Mouse (Mus musculus) CD4-positive, CD25-positive, alpha-beta regulatory T cell, adult 4 months (primary cell): ENCODE measurements at regions not wholly inside any gene's neighbourhood (a gene's known extent, or its start where the extent isn't known, plus 50 kb on each side); places are given as distances from the start of the nearest gene placed in this dataset.
"Not testable (repeated sequence)": the region's sequence is repeated elsewhere in the genome, so short reads cannot be mapped to it uniquely, and the experiment has no call there.

Experiments
- ATAC-seq: one replicate; pipeline ENCODE4 v1.8.0; 2017

DNA sequence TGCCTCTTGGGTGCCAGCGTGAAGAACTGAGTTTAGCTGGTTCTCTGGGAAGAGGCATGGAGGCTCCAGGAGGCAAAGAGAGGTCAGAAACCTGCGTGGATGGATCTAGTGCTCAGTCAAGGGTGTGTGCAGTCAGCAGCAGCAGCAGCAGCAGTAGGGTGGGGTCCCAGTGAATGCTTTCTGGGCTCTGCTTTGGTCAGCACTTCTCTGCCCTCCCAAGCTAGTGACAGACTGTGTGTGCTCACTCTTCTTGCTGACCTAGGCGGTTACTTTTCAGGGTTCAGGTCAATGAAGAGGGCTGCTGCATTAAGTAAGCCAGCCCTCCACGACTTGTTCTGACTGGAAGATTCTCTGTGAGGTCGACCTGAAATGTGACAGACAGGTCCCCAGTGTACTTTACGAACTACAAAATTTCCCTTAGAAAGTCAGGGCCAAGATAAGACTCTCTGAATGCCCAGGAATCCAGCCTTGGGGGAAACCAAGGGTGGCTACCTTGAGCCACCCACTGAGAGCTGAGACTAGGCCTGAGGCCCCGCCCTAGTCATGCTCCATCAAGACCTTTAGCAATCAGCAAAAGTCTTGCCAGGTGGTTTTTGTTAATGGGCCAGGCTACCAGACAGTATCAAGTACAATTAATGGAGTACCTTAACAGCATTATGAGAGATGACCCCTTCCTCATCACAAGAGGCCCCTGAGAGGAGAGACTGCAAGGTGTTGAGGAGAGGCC, 114.9 kb upstream of the Lemd2 start:
- no peak for ATAC-seq

DNA sequence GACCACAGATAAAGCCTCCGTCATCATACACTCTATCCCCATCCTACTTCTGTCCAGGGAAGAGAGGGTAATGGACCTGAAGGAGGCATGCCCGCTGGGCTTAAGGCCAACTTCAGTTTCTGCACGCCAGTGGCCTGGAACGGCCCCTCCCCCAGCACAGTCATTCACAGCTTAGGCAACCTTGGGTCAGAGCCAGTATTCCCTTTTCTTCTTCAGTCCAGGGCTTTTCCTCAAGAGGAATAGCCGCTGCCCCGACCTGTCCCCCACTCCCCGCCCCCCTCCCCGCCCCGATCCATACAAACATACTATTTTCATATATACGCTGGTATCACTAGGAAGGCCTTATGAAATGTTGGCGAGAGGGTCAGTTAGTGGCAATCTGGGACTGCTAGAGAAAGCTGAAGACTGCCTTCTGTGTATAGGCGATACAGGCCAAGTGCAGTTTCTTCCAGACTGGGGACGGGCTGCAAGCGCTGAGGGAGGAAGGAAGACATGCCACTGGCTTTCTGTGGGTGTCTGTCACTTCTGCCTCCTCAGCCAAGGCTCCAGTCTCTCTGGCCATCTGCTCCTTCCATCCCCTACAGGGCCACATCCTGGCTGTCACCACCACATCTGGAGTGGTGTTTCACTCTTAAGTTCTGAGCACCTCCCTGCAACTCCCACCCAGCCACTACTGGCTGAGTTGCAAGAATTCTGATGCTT, 113.5 kb upstream of the Lemd2 start:
- ATAC-seq, result no peak

GRCm38 (mm10) chr17:27316711-27317575, 112.7 kb upstream of the Lemd2 start:
- no peak for ATAC-seq

GRCm38 (mm10) chr17:27315947-27316628, 111.8 kb upstream of the Lemd2 start:
- no peak for ATAC-seq

DNA sequence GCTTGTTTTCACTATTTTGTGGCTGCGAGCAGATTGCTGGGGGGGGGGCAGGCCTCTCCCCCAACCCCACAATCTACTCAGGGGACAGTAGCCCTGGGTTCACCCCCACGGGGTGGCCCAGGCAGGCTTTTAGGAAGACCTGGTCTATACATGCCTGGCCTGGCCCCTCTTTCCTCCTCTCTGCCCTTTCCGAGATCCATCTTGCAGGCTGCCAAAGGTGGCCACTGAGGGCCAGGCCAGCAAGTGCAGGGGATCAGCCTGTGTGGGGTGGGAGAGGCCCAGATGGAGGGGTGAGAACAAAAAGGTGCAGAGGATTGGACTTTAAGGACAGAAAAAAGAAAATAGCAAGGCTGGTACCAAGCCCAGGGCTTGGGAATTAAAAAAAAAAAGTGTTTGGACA, 111.2 kb upstream of the Lemd2 start:
- ATAC-seq, result no peak

DNA sequence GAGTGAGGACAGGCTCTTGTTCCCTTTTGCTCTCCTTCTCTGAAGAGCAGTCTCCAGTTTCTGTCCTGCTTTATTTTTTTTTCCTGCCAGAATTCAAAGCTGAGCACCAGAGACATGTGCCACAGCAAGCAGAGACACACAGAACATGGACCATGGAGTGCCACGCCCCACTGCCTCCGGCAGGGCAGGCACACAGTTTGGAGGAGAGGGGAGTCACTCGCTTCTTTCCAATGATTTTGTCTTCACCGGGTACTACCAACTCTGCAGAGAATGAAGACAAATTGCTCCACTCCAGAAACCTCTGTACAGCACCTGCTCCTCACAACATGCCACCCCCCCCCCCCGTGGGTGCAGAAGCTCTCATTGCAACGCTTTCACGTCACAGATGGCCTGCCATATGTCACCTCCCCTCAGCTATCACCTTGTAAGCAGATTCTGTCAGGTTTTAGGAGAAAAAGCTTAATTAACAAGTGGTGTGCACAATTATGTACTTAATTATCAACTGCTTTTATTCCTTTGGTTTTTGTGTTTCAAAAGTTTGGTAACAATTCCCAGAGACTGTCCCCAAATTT, 110.6 kb upstream of the Lemd2 start:
- no peak for ATAC-seq

GRCm38 (mm10) chr17:27308933-27309332, 104.7 kb upstream of the Lemd2 start:
- no peak for ATAC-seq

GRCm38 (mm10) chr17:27304842-27305241, 100.6 kb upstream of the Lemd2 start:
- no peak for ATAC-seq

- ATAC-seq, result no peak
Observed at GRCm38 (mm10) chr17:27303633-27304479, 99.6 kb upstream of the Lemd2 start.

DNA sequence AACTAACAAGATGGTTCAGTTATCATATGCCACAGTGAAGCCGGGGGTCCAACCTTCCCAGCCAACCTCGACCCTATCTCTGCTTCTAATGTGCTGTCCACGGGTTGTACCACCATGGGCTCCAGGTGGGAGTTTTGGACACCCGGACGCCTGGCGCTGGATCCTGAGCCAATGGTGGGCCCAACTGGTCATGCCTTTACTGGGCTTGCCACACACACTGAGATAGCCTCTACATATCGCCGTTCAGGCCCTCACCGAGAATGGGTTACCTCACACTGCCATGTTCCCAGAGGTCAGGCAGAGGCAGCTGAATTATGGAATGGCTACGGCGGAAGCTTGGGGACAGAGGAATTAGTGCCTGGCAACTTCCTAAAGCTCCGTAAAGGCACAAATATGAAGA, 98.8 kb upstream of the Lemd2 start:
- ATAC-seq, result no peak

- no peak for ATAC-seq
Observed at GRCm38 (mm10) chr17:27301376-27301775, 97.1 kb upstream of the Lemd2 start.

GRCm38 (mm10) chr17:27299297-27299696, 95.0 kb upstream of the Lemd2 start:
- no peak for ATAC-seq

DNA sequence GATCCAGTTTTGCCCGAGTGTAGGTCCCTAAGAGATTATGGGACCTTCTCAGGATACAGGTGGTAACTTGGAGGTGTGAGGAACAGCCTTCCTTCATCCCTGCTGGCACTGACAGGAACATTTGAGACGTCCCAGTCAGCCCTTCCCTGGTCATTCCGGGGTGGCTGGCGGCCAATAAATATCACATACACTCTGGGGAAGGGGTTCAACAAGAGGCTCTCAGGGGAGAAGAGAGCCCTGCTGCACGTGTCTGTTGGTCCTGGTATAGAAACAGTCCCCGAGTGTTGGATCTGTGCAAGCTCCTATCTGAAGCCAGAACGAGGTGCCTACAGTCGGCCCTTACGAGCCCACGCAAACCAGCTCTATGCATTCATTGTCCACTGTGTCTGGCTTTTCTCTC, 94.1 kb upstream of the Lemd2 start:
- no peak for ATAC-seq

GRCm38 (mm10) chr17:27296156-27296555, 91.9 kb upstream of the Lemd2 start:
- ATAC-seq, result no peak

DNA sequence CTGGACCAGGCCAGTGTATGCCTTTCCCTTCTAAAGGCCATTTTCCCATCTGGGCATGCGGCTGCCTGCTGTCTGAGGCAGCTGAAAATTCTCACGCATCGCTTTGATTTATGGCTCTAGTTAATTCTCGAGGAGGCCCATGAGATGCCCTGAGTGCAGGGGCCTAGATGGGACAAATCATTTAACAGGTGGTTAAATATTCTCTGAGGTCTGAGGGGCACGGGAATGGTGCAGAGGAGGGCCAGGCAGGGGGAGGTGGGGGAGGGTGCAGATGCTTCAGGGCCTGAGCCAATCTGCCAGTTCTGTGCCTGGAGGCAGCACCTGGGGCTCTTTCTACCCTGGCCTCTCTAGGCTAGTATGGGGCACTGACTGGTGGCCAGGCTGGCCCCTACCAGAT, 89.9 kb upstream of the Lemd2 start:
- ATAC-seq, result no peak

- ATAC-seq, result no peak
Observed at GRCm38 (mm10) chr17:27293586-27294207, 89.4 kb upstream of the Lemd2 start.

GRCm38 (mm10) chr17:27291673-27292072, 87.4 kb upstream of the Lemd2 start:
- no peak for ATAC-seq

DNA sequence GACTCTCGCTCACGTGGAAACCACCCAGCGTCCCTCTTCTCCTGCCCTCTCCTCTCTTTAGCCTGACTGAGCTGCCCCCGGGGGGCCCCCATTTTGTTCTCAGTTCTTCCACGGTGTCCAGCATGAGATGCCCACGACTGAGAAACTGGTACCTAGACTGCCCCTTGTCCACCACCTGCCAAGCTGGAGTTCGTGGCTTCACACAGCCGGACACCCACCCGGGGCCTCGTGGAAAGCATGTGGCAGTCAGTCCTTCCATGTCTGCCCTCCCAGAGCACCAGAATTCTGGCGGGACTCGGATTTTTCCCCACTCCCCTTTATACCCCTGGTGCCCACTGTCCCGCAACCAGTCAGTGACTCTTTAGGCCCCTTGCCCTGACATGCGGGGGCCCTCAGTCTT, 86.9 kb upstream of the Lemd2 start:
- ATAC-seq, result no peak

- no peak for ATAC-seq
Observed at GRCm38 (mm10) chr17:27290311-27290710, 86.0 kb upstream of the Lemd2 start.

GRCm38 (mm10) chr17:27289804-27290203, 85.5 kb upstream of the Lemd2 start:
- ATAC-seq, result not testable (repeated sequence)

DNA sequence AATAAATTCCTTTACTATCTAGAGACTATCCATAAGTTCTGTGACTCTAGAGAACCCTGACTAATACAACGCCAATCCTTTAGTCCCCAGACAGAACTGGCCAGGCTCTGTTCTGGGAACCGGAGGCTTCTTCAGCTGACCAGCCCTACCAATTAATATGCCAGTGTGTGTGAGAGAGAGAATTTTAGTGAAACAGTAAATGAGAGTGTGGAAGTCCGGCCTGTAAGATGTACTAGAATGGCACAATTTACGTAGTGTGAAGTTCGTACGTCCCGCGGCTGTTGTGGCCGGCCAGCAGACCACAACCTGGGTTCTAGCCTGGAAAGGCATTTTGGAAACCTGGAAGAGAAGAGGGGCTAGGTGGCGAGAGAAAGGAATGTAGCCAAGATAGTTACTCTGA, 83.7 kb upstream of the Lemd2 start:
- ATAC-seq, result not testable (repeated sequence)
